Mouse (Mus musculus) midbrain, embryonic 14.5 days (tissue): ENCODE results near the gene Ina. TPM values are rescaled to one million over a fixed set of nuclear protein-coding genes. Genes with fewer than 3 reads are reported as not detected.

Source experiments
- ATAC-seq: fragments of 200-750 bp; cut with Nextera tagmentation; 2 replicates; pipeline ENCODE4 v1.8.0; 2017; ENCODE audit warnings: moderate number of reproducible peaks, moderate library complexity; ENCODE audit not compliant: low FRiP score, low TSS enrichment
- DNase-seq: peaks from one replicate; pipeline ENCODE4 v3.0.0-alpha.2; 2015
- H3K27ac ChIP-seq: fragments of 300-500 bp; sonication (generic); replicated peaks from 2 replicates; pipeline ENCODE4 v1.5.1; 2014; ENCODE audit warnings: mild to moderate bottlenecking, low read depth, low read length, moderate library complexity
- H3K27me3 ChIP-seq: fragments of 300-500 bp; sonication (generic); 2 replicates; pipeline ENCODE4 v1.6.1; 2014; ENCODE audit warnings: low read length, control low read depth, mixed read lengths; ENCODE audit not compliant: control insufficient read depth, insufficient read depth
- H3K36me3 ChIP-seq: fragments of 300-500 bp; sonication (generic); 2 replicates; pipeline ENCODE4 v1.6.1; 2014; ENCODE audit warnings: low read length, control low read depth; ENCODE audit not compliant: control insufficient read depth, insufficient read depth
- H3K4me1 ChIP-seq: fragments of 300-500 bp; sonication (generic); 2 replicates; pipeline ENCODE4 v1.6.1; 2014; ENCODE audit warnings: mild to moderate bottlenecking, antibody characterized with exemption, low read length, control low read depth; ENCODE audit not compliant: control insufficient read depth, insufficient read depth
- H3K4me2 ChIP-seq: fragments of 300-500 bp; sonication (generic); 2 replicates; pipeline ENCODE4 v1.6.1; 2014; ENCODE audit warnings: mild to moderate bottlenecking, low read length, moderate library complexity
- H3K4me3 ChIP-seq: fragments of 300-500 bp; sonication (generic); replicated peaks from 2 replicates; pipeline ENCODE4 v1.5.1; 2014; ENCODE audit warnings: low read depth, low read length
- H3K9ac ChIP-seq: fragments of 300-500 bp; sonication (generic); replicated peaks from 2 replicates; pipeline ENCODE4 v1.6.1; 2014; ENCODE audit warnings: mild to moderate bottlenecking, low read length, moderate library complexity
- H3K9me3 ChIP-seq: fragments of 300-500 bp; sonication (generic); 2 replicates; pipeline ENCODE4 v1.6.1; 2016; ENCODE audit warnings: low read length, control low read depth, mixed read lengths; ENCODE audit not compliant: control insufficient read depth
- WGBS: fragments of 180-500 bp; shearing (Covaris S2); extraction: QIAGEN DNeasy Blood & Tissue Kit; methylation state at CpG from one replicate; pipeline ENCODE4 v1.1.7; 2014; 5-methylcytosine and 5-hydroxymethylcytosine counted together
- polyA plus RNA-seq: library from polyadenylated mRNA; unstranded; fragments of >200 nt; fragmentation: Nextera tagmentation; extraction: Ambion mirVana; gene quantifications from 2 replicates; pipeline ENCODE4 v1.2.1, GENCODE M21; 2014

Ina gene
- polyA plus RNA-seq, 1 experiment from 2014 or later: 611 TPM

DNA sequence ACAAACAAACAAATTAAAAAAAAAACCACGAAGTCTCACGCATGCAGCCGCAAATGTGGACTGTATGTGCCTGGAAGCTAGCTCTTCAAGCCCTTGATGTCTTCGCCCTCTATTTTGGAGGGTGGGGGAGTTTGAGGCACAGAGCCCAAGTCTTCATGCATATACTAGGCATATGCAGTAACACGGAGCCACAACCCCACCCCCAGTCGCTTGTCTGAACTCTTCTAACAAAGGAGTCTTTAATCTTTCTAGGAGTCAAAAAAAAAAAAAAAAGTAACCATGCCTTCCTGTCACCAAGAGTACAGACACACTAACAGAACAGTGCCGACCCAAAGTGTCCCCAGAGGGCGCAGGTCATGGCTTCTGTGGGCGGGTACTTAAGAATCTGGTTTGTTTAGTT lies 1.5 kb downstream of the Ina start:
- WGBS: 4% methylated on average over 9 of the region's 9 CpGs
- H3K9me3 ChIP-seq: no peaks in the 10 kb centered on the region
- H3K27me3 ChIP-seq: peaks cover 6% of the 10 kb centered on the region; the same call in 1 of the 2 replicates
- H3K4me3 ChIP-seq: peak overlapping the region; percentile 80
- peak overlapping the region; percentile 95 for H3K27ac ChIP-seq
- peak overlapping the region; percentile 60 for H3K4me2 ChIP-seq
- H3K9ac ChIP-seq: peak overlapping the region; percentile 88
- ATAC-seq (no peak), DNase-seq (peak; percentile 52)
- H3K4me1 ChIP-seq: peaks cover 17% of the 10 kb centered on the region; the same call in 1 of the 2 replicates
- H3K36me3 ChIP-seq: peaks cover 1% of the 10 kb centered on the region

DNA sequence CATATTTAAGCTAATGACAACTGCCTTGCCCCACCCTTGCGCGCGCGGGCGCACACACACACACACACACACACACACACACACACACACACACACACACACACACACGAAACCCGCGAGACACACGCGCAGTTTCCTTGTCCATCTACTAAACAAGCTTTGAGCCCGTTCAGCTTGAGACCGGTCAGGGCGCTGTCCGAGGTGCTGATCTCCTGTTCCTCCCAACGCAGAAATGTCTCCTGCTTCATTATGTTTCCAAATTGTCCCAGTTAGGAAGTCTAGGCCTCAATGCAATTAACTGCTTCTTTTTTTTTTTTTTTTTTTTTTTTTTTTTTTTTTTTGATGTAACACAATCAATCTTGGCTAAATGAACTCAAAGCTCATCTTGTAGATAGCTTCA lies 2.0 kb downstream of the Ina start:
- Histone ChIP-seq H3K4me2 (peak overlapping the region; percentile 60), H3K36me3 (peaks cover 6% of the 10 kb centered on the region), H3K27ac (peak overlapping the region; percentile 95), H3K27me3 (peaks cover 6% of the 10 kb centered on the region; the same call in 1 of the 2 replicates), H3K4me1 (peaks cover 17% of the 10 kb centered on the region; the same call in 1 of the 2 replicates), H3K9ac (peak overlapping the region; percentile 88), H3K9me3 (no peaks in the 10 kb centered on the region), H3K4me3 (peak overlapping the region; percentile 80)
- ATAC-seq (no peak), DNase-seq (peak; percentile 78)
- under 1% methylated on average over 15 of the region's 15 CpGs for WGBS

DNA sequence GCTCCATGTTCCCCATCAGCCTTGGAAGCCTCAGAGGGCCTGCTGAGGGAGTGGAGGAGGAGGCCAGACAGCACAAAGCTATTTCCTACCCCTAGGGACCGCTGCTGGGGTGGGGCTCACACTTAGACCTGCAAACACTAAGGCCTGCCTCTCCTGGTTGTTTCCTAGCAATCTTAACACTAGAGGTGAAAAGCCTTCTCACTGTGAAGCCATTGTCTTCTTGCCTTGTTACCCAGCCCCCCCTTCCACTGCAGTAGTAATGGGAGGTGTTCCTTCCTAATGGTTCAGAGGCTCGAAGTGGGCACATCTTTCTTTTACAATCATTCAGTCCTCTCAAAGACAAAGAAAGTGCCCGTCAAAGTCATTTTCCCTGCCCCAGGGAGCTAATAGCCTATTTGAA lies 3.3 kb downstream of the Ina start:
- 3% methylated on average over 3 of the region's 3 CpGs for WGBS
- Histone ChIP-seq H3K27ac (peak overlapping the region; percentile 75), H3K27me3 (peaks cover 6% of the 10 kb centered on the region; the same call in 1 of the 2 replicates), H3K4me2 (peak overlapping the region; percentile 60), H3K9me3 (no peaks in the 10 kb centered on the region), H3K4me3 (peak overlapping the region; percentile 80), H3K36me3 (peaks cover 20% of the 10 kb centered on the region), H3K9ac (peak overlapping the region; percentile 88), H3K4me1 (peaks cover 17% of the 10 kb centered on the region; the same call in 1 of the 2 replicates)
- ATAC-seq: no peak
- peak; percentile 70 for DNase-seq

DNA sequence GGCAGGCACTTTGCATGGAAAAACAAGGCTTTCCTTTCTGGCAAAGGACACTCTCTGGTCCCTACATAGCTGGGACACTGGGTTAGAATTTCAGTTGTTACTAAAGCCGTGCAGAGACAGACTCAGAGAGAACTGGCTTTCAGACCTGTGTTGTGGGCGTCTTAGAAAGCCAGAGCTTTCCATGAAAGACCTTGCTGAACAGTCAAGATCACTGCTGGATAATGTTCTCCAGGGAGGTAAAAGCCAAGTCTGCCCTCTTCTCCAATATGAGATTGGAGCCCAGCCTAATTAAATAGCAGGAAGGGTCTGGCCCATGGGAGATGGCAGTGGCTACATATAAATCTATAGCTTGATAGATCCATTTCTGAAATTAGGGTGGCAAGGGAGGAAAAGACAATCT lies 3.8 kb downstream of the Ina start:
- Histone ChIP-seq H3K36me3 (peaks cover 25% of the 10 kb centered on the region), H3K27ac (peak overlapping the region; percentile 75), H3K4me2 (peak overlapping the region; percentile 60), H3K9me3 (no peaks in the 10 kb centered on the region), H3K4me3 (peak overlapping the region; percentile 80), H3K9ac (peak overlapping the region; percentile 88), H3K27me3 (peaks cover 6% of the 10 kb centered on the region; the same call in 1 of the 2 replicates), H3K4me1 (peaks cover 14% of the 10 kb centered on the region; the same call in 1 of the 2 replicates)
- WGBS: 11% methylated on average over 2 of the region's 2 CpGs
- ATAC-seq (no peak), DNase-seq (peak; percentile 39)

DNA sequence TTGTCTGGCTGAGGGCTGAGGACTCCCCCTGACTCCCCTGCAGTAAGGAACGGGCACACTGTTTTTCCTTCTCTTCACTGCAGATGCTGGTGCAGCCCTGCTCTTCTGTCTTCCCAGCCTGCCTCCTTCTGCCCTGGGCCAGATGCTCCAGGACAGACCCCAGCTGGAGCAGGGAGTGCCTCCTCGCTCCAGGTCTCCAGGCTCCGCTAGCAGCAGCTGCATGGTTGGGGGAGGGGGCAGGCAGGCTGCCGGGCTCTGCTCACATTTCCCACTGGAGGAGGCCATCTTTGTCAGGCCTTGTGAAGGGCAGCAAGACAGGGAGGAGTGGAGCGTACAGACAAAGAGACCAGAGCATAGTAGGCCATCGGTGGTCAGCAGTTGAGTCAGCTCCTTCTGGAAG lies 4.8 kb downstream of the Ina start:
- peaks cover 5% of the 10 kb centered on the region; the same call in 1 of the 2 replicates for H3K27me3 ChIP-seq
- peak overlapping the region; percentile 75 for H3K27ac ChIP-seq
- DNase-seq (peak; percentile 74), ATAC-seq (peak; percentile 29; the same call in 1 of the 2 replicates)
- peaks cover 12% of the 10 kb centered on the region; the same call in 1 of the 2 replicates for H3K4me1 ChIP-seq
- peak overlapping the region; percentile 88 for H3K9ac ChIP-seq
- H3K4me3 ChIP-seq: peak overlapping the region; percentile 80
- H3K4me2 ChIP-seq: peak overlapping the region; percentile 60
- no peaks in the 10 kb centered on the region for H3K9me3 ChIP-seq
- 15% methylated on average over 6 of the region's 6 CpGs for WGBS
- peaks cover 35% of the 10 kb centered on the region for H3K36me3 ChIP-seq

DNA sequence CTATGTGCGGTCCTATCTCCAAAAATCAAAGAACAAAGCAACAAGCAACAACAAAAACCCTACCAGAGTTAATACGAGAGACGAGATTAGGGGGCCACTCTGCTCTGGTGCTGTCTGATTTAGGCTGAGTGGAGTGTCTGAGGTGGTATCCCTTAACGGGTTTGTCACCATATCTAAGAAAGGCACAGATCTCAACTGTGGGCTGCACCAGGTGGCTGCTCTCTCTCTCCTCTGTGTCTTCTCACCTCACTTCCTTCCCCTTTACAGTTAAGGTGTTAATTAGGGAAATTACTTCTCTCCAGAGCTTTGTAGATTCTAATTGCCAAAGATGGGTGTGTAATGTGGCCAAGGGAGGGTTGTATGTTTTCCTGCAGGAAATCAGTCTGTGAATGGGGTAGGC lies 8.2 kb downstream of the Ina start:
- no peak for DNase-seq
- no peak overlapping the region for H3K4me3 ChIP-seq
- H3K4me1 ChIP-seq: peaks cover 12% of the 10 kb centered on the region; the same call in 1 of the 2 replicates
- no peak overlapping the region for H3K27ac ChIP-seq
- peaks cover 55% of the 10 kb centered on the region for H3K36me3 ChIP-seq
- H3K9ac ChIP-seq: no peak overlapping the region
- no peak overlapping the region for H3K4me2 ChIP-seq
- ATAC-seq: no peak
- H3K27me3 ChIP-seq: no peaks in the 10 kb centered on the region
- H3K9me3 ChIP-seq: no peaks in the 10 kb centered on the region
- WGBS: 85% methylated on average over 4 of the region's 4 CpGs

DNA sequence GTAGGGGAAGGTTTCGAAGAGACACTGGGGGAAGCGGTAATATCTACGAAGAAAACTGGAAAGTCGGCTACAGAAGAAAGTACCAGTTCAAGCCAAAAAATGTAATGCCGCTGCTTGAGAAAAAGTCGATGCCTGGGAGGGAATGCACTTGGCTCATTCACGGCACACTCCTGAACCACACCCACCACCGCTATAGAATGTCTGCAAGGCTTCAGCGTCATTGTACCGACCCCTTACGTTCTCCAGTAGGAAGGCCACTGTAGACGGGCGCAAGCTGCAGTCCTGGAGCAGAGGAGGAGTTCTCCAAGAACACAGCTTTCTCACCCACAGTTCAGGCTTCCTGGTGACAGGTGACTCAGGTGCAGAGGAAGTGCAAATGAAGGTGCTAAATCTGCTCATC lies 9.0 kb downstream of the Ina start:
- DNase-seq (no peak), ATAC-seq (no peak)
- no peak overlapping the region for H3K27ac ChIP-seq
- H3K9me3 ChIP-seq: no peaks in the 10 kb centered on the region
- no peak overlapping the region for H3K9ac ChIP-seq
- WGBS: 92% methylated on average over 13 of the region's 13 CpGs
- peaks cover 55% of the 10 kb centered on the region for H3K36me3 ChIP-seq
- no peak overlapping the region for H3K4me2 ChIP-seq
- H3K27me3 ChIP-seq: no peaks in the 10 kb centered on the region
- no peak overlapping the region for H3K4me3 ChIP-seq
- H3K4me1 ChIP-seq: peaks cover 12% of the 10 kb centered on the region; the same call in 1 of the 2 replicates

DNA sequence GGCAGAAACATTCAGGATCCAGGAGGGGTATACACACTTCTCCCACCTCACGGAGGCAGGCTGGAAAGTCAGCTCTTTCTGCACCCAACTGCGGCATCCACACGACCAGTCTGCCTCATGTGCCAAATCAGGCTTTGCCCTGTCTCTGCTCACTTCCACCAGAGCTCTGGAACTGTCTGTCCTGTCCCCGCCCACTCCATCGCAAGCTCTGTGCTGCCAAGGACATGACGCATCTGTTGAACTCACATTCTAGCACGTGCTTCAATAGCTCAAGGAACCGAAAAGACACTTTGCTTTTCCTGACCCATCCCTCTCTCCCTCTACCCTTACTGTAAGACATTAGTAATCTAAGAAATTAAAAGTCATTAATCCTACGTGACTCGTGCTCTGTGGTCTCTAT lies 10.5 kb downstream of the Ina start:
- no peak overlapping the region for H3K4me3 ChIP-seq
- H3K4me2 ChIP-seq: no peak overlapping the region
- WGBS: 89% methylated on average over 10 of the region's 10 CpGs
- ATAC-seq (no peak), DNase-seq (no peak)
- no peak overlapping the region for H3K9ac ChIP-seq
- H3K36me3 ChIP-seq: peaks cover 55% of the 10 kb centered on the region
- no peak overlapping the region for H3K27ac ChIP-seq
- no peaks in the 10 kb centered on the region for H3K27me3 ChIP-seq
- no peaks in the 10 kb centered on the region for H3K9me3 ChIP-seq
- H3K4me1 ChIP-seq: peaks cover 1% of the 10 kb centered on the region; the same call in 1 of the 2 replicates

DNA sequence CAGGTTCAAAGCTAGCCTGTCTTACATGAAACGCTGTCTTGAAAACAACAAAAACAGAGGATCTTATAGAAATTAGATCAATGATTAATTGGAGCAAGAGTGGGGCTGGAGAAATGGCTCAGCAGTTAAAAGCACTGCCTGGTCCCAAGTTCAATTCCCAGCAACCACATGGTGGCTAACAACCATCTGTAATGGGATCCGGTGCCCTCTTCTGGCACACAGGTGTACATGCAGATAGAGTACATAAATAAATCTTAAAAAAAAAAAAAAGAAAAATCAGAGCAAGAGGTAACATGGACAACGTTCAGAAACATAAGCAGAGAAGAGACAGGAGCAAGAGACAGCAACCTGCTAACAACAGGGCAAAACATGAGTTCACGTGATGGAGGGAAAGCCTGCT lies 12.0 kb downstream of the Ina start:
- 88% methylated on average over 4 of the region's 4 CpGs for WGBS
- H3K27ac ChIP-seq: no peak overlapping the region
- H3K9me3 ChIP-seq: no peaks in the 10 kb centered on the region
- H3K4me1 ChIP-seq: no peaks in the 10 kb centered on the region
- no peak overlapping the region for H3K4me2 ChIP-seq
- H3K27me3 ChIP-seq: no peaks in the 10 kb centered on the region
- peaks cover 49% of the 10 kb centered on the region for H3K36me3 ChIP-seq
- DNase-seq (no peak), ATAC-seq (no peak)
- no peak overlapping the region for H3K4me3 ChIP-seq
- no peak overlapping the region for H3K9ac ChIP-seq
